Mouse (Mus musculus): ENCODE results near the gene Fbxo17.

DNA sequence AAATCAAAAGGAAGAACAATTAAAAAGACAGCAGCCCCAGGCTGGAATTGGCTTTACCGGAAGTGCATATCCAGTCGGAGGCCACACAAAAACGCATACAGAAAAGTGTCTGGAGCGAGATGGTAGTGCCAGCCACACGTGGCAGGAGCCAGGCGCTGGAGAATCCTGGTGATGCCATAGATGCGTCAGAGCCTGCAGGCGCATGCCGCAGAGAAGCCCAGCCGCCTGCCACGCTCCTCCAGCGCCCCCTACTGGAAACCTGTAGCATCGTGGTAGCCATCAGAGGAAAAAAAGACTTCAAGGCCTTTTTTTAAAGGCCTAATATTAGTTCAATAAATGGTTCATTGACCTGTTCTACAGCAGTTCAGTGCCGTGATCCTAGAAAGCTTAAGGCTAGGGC lies 10.0 kb downstream of the Fbxo17 start:
- TF ChIP-seq CTCF (conservative IDR thresholded peaks at IDR 0.05; ENCODE audit: insufficient read depth, insufficient read length, low read depth, low read length) (peak; percentile 78), POLR2A (IDR thresholded peaks at IDR 0.05; ENCODE audit: low read depth, low read length) (no peak)

Data from kidney, adult 2 months (tissue).